Mouse (Mus musculus) megakaryocyte, embryonic 14.5 days (primary cell): Measurements from ENCODE around the gene Dapk3.

Source experiments
- FLI1 ChIP-seq: IDR thresholded peaks from 2 replicates; pipeline ENCODE4 v1.6.1; 2012; ENCODE audit warnings: low read length, inconsistent platforms, mixed read lengths
- GATA1 ChIP-seq: IDR thresholded peaks from 3 replicates; pipeline ENCODE4 v1.6.1; 2012; ENCODE audit warnings: mixed read lengths, low read length, inconsistent platforms, borderline replicate concordance

- TF ChIP-seq FLI1 (no peak), GATA1 (no peak)
Measured at GRCm38 (mm10) chr10:81189821-81190220, 7.0 kb downstream of the Dapk3 start.
